Mouse (Mus musculus) T-helper 17 cell (primary cell): ENCODE results near the gene Stat2.

Experiments used
- in situ Hi-C, 2 experiments: fragments of 300-600 bp; cut with MboI, MseI; formaldehyde crosslinking; loops; 1 replicate in 1 of 2; 2 replicates in 1 of 2; pipeline ENCODE4 v1.15.1; 2025; ENCODE audit warnings: high pct_unique_total_duplicates in 2 of 2

The Stat2 gene

DNA sequence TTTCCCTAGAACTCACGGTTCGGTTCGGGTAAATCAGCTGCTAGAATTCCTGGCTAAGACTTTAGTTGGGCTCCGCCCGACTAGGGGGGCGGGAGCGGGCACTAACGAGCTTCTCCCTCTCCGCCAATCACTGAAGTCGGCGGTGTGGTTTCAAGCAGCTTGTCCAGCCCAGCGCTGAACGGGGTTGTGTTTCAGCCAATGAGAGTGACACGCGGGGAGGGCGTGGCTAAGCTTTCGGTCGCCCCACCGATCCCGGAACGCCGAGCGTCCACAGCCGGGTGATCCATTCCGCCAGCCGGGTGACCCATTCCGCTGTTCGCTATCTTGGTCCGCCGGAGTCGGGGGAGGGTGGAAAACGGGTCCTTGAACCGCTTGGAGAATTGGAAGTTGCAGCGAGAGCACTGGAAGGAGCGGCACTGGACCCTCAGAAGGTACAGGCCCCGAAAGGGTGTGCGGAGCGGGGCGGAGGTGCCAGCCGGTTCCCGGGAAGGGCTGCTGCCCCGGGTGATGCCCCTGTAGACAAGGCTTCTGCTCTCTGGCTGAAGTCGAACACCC, at the start of gene Stat2:
Stat2 (plus strand) TSS at position 273 of the 555 bp plus-strand sequence.
- in situ Hi-C loops = no loop called here

DNA sequence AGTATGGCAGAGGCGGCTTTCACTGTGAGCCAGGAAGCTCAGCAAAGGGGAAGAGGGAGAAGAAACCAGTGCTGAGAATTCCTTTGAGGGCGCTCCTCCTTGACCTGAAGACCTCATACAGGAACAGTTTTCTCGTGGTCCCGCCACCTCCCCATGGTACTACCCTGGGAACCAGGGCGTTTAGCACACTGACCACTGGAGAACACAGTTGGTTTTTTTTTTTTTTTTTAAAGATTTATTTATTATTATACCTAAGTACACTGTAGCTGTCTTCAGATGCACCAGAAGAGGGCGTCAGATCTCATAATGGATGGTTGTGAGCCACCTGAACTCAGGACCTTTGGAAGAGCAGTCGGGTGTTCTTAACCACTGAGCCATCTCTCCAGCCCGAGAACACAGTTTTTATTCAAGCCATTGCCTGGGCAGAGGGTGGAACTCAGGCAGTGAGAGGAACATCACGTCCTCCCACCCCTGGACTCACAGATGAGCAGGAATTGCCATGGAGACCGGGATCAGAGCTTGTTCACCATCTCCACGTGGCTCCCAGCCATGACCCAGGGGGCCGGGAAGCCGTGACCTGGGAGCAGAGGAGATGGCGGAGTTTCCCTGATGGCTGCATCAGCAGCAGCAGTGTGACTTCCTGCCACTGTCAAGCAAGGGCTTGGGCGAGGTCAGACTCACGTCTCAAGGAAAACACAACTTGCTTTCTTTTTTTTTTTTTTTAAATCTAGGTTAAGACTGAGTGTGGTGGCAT, 48.6 kb upstream of the Stat2 start:
- in situ Hi-C loops = no loop called here

DNA sequence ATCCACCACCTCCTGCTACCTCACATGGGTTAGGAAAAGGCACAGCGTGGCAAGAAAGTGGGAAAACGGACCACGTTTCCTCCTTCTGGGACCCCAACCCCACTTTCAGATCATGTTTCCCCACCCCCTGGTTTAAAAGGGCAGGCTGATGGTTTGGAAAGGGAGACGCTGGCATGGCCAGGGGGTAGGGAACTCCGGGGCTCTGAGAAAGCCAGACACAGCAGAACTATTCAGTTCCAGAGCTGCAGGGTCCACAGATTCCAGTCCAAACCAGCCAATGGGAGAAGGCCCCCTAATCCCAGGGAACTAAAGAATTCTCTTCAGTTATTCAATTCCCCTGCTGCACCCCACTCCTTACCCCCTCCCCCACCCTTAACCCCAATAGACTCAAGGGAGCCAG, 45.3 kb upstream of the Stat2 start:
- in situ Hi-C loops = no loop called here

DNA sequence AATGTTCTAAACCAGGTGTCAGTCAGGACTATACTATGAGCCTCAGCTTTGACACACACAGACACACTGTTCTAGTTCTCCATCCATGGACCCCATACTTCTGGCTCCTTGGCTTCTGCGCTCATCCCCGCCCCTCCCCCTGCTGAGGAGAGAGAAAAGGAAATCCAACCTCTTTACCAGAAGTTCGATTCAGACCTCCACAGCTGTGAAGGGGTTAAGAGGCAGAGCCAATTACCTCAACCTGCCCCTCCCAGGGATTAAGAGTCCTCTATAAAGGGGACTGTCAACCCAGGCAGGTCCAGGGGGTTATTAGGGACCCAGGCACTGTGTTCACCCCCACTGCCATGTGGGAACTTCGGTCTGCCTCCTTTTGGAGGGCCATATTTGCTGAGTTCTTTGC, 44.8 kb upstream of the Stat2 start, which contains the start of gene Mip:
Mip (plus strand) TSS at position 301 of the 400 bp plus-strand sequence.
- in situ Hi-C loops = no loop called here

DNA sequence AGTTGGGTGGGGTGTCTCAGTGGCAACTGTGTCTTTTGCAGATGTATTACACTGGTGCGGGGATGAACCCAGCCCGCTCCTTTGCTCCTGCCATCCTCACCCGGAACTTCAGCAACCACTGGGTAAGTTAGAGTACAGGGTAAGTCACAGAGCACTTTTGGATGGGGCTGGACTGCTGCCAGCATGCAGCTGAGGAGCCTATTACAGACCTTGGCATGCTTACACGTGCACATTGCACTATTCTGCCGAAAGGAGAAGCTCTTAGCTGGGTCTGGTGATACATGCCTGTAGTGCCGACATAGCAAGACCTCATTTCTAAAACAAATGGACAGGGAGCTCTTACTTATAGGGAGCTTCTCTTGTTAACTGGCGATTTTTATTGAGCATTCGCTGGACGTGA, 42.8 kb upstream of the Stat2 start:
- in situ Hi-C loops = no loop called here

DNA sequence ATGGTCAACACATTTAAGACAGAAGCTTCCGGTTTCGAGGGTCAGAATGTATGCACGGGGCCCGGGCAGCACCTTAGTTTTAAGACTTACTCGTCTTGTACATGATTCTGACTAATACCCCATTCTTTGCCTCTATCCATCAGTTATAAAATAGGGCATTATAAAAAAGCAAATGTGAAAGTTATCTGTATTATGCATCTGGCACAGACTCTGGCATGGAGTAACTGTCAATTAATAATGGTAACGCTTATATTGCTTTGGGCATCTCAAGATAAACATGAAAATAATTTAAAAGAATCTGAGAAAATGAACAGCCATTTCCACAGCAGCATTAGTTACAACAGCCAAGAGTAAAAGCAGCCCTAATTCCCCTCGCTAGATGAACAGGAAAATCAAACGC, 42.4 kb upstream of the Stat2 start:
- in situ Hi-C loops = no loop called here

DNA sequence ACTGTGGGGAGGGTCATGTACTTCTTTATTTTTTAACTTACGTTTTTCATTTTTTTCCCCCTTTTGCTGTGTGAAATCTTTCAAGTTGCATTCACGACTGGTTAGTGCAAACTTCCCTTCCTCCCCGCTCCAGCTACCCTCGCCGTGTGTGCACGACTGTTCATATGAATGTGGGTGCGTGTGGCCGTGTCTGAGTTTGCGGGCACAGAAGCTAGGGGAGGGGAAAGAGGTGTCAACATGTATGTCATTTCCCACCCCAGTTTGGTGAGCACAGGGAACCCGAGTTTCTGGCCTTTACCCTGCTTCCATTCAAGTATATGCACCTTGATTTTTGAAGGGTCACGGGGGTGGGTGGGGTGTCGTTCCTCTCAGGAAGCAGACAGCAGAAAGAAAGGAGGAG, 39.8 kb upstream of the Stat2 start:
- in situ Hi-C loops = no loop called here

DNA sequence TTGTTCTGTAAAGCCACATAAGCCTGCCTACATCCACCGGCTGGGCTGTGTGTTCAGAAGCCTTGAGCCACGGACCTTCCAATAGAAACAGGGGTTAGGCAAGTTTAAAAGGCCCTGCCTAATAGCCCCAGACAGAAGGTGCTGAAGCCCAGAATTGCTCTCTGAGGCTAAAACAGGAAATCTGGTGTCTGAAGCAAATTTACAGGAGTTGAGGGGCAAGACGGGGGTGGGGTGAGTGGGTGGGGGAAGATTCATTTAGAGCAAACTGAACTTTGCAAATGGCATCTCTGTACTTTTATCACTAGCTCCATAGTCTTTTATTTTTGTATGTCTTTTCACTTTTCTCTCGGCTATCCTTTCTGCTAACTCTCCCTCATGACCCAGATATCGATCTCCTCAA, 39.2 kb upstream of the Stat2 start:
- in situ Hi-C loops = no loop called here

DNA sequence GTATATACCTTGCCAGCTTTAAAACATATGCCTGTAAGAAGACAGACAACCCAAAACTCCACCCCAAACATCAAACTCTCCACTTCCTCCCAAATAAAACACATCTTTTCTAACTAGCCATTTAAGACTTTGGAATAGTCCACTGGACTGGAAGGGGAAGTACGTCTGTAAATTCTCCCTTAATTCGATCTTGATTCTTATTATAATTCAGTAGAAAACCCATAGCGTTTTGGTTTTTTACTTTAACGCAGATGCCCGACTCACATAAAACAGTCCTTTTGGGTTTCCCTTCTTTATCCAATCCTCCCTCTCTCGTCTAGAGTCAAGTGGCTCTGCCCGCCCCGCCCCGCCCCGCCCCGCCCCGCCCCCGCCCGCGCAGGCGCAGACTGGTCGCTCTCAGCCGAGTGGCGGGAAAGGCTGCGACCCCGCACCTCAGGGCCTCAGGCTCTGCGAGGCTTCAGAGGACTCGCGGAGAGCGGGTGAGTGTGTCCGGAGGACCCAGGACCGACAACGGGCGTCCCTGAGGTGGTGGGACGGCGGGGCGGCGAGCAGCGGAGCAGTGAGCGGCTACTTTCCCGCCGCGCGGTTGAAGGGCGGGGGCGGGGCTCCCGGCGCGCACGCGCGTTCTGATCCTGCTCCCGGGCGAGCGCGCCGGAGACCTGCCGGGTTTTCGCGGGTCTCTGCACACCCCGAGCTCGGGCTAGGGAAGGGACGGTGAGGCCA, 38.5 kb upstream of the Stat2 start, which contains the start of gene Timeless:
Timeless (plus strand) TSS at position 369 of the 723 bp plus-strand sequence.
- in situ Hi-C loops = no loop called here

DNA sequence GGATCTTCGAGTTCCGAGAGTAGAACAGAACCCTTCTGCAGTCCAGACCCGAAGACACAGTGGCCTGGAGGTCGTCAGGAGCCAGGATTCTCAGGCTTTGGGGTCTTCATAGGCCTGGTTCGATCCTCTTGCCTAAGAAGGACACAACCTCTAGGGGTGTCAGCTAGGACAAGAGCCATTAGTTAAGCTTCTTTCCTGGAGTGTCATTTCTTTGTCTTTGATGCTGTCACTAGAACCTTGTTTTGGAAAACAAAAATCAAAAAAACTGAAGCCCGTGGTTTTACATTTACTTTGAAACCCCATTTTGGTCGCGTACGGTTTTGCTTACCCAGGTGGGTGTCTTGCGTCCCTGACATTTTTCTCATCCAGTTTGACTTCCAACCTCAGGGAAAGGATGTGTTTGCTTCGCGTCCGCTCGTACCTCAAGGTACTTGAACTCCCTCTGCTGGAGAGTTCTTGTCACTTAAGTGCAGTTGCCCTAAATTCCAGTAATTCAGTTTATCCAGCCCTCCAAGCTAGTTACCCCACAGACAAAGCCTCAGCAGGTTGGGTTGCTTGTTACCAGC, 37.9 kb upstream of the Stat2 start:
- in situ Hi-C loops = no loop called here

DNA sequence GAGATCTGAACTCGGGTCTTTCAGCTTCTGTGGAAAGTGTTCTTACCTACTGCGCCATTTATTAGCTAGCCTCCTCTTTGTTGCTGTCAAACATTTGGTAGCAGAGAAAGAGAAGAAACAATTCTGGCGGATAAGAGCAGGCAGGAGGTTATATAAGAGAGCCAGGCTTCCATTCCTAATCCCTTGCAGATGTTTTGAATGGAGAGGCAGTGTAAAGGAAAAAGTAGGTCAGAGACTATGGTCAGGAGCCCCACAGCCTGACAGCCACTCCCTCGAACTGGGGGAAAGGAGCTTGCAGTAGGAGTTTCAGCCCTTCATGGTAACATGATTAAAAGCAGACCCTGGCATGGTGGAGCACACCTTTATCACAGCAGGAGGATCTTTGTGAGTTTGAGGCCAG, 34.0 kb upstream of the Stat2 start:
- in situ Hi-C loops = no loop called here

DNA sequence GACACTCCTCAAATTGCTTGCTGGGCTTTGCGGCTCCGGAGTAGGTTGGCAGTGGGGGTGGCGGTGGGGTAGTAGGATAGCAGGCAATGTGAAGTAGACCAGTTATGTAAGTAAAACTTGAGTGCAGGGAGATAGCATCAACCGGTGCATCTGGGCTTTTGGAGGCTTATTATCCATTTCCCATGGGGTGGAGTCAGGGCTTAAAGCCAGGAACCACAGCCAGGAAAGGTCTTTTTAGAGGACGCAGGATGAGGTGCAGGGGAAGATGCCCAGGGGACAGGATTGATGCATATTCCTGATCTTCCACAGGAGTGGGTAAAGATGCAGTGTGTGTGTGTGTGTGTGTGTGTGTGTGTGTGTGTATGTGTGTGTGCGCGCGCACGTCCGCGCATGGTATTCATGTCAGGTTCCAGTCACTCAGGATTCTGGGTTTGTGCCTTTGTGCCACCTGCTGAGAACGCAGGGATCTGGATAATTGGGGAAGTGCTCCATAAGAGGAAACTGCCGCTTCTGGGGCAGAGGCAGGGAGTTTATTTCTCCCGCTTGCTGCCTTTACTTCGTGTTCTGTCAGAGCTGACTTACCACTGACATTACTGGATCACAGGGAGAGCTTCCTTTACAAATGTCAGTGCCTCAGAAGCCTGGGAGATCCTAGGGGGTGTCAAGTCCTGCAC, 32.4 kb upstream of the Stat2 start:
- in situ Hi-C loops = no loop called here

DNA sequence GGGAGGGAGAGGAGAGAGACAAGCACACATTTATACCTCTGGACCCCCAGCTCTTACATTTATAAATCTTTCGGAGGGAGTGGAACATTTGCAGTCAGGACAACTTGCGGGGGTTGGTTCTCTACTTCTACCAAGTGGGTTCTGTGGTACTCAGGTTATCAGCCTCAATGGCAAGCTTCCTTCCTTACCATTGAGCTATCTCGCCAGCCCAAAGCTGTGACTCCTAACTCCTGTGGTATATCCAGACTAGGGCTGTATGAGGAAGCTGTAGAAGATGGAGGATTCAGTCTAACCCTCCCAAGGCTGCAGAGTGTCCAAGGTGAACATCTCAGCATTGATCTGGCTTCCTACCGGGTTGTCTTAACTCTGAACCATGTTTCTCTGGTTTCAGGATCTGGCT, 31.2 kb upstream of the Stat2 start:
- in situ Hi-C loops = no loop called here

DNA sequence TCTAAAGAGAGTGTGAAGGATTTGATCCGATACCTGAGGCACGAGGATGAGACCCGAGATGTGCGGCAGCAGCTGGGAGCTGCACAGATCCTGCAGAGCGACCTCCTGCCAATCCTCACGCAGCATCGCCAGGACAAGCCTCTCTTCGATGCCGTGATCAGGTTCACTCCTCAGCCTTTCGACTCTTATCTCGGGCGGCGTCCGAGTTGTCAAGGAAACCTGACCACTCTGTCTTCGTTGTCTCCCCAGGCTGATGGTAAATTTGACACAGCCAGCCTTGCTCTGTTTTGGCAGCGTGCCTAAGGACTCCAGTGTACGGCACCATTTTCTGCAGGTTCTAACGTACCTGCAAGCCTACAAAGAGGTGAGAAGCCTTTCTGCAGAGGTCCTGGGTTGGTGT, 30.2 kb upstream of the Stat2 start:
- in situ Hi-C loops = loop anchor here in 1 of 2 experiments (5.0 kb wide), 1 partner anchor 98 kb away; no protein-coding TSS in a partner anchor

DNA sequence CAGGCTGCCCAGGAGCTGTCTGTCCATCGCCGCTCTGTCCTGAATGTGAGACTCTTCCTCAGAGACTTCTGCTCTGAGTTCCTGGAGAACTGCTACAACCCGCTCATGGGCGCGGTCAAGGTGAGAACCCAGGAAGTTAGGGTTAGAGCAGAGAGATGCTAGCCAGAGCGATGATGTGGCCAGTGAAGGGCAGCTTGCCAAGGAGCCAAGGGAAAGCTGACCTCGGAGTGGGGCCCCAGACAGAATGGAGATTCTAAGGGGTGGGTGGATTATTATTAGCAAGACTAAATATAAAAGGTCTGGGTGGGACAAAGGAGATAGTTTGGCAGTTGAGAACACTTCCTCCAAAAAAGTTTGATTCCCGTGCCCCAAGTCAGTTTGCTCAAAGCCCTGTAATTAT, 27.1 kb upstream of the Stat2 start:
- in situ Hi-C loops = loop anchor here in 1 of 2 experiments (5.0 kb wide), 1 partner anchor 101 kb away; no protein-coding TSS in a partner anchor

DNA sequence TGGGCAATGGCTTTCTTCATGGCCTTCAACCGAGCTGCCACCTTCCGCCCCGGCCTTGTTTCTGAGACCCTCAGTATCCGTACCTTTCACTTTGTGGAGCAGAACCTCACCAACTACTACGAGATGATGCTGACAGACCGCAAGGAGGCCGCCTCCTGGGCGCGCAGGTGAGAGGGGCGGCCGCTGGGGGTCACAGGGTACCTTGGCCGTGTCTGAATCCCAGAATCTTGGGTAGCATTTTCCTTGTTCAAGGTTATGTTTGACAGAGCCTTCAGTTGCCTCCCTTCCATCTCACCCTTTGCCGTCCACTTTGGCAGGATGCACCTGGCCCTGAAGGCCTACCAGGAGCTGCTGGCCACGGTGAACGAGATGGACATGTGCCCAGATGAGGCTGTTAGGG, 26.2 kb upstream of the Stat2 start:
- in situ Hi-C loops = loop anchor here in 1 of 2 experiments (5.0 kb wide), 1 partner anchor 102 kb away; no protein-coding TSS in a partner anchor

DNA sequence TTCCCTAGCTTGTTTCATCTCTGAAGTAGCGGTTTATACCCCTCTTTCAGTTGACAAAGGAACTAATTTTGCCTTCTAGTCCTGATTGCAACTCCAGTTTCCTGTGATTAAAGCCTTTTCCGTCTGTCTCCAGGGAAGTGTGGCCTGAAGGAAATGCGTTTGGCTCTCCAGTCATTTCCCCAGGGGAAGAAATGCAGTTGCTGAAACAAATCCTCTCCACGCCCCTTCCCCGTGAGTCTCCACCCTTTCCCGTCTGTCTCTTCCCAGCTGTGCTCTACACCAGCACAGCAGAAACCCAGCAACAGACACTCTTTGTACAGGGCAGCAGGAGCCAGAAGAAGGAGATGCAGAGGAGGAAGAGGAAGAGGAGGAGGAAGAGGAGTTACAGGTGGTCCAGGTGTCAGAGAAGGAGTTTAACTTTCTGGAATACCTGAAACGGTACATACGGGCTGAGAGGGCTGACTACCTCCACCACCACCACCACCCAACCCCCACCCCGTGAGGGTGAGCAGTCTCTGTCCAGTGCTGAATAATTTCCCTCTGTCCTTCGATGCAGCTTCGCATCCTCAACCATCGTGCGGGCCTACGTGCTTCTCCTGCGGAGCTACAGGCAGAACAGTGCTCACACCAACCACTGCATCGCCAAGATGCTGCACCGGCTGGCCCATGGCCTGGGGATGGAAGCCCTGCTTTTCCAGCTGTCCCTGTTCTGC, 23.2 kb upstream of the Stat2 start:
- in situ Hi-C loops = no loop called here

DNA sequence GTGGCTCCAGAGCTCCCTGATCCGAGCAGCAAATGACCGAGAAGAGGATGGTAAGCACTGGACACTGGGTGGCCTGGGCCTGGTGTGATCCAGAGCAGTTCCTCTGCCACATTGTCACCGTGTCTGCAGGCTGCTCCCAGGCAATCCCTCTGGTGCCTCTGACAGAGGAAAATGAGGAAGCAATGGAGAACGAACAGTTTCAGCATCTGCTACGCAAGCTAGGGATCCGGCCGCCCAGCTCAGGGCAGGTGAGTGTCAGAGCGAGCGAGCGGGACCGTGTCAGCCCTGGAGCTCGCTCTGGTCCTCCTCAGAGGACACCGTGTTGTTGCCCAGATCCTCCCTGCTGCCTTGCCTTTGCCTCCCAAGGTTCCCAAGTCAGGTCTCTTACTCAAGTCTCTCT, 19.8 kb upstream of the Stat2 start:
- in situ Hi-C loops = loop anchor here in 1 of 2 experiments (5.0 kb wide), 1 partner anchor 133 kb away; no protein-coding TSS in a partner anchor

DNA sequence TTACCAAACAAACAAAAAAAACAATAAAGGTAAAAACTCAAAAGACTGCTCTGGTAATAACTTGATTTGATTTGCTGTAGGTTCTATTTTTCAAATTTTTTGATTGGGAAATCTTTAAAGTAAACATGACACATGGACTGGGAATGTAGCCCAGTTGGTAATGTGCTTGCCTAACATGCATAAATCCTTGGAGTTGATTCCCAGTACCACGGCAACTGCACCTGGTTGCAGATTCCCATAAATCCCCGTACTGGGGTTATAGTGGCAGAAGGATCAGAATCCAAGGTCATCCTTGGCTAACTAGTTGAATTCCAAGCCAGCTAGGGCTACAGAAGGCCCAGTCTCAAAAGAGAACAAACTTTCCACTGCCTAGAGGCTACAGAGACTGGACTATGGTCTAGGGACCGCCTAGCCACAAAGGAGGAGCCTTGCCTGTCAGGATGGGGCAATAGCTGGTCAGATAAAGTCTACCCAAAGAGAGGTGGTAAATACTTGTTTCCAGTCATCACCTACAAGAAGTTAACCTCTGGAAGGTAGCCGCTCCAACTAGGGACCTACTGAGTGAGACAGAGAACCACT, 16.6 kb upstream of the Stat2 start, which contains the start of gene Apon:
Apon (plus strand) TSS at position 420 of the 579 bp plus-strand sequence.
- in situ Hi-C loops = loop anchor here in 1 of 2 experiments (5.0 kb wide), 1 partner anchor 136 kb away; no protein-coding TSS in a partner anchor

DNA sequence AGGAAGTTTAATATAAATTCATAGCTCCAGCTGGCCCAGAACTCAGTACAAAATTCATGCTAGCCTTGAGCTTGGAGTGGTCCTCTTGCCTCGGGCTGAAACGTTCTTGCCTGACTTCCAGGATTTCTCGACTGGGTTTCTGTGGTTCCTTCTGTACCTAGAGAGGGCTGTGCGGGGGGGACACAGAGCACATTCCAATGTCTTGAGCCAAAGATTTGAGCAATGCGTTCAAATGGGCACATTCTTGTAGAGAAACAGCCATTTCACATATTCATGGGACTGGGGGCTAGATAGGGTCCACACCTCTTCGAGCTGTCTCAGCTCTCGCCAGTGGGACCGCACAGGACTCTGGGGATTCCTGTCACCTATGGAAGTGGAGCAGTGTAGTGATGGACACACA, 14.4 kb upstream of the Stat2 start:
- in situ Hi-C loops = no loop called here
